Mouse (Mus musculus): ENCODE results near the gene Bckdhb. TPM values are rescaled to one million over a fixed set of nuclear protein-coding genes. Genes with fewer than 3 reads are reported as not detected.

Bckdhb gene
- polyA plus RNA-seq, 1 experiment from 2014 or later, result 32.0 TPM

DNA sequence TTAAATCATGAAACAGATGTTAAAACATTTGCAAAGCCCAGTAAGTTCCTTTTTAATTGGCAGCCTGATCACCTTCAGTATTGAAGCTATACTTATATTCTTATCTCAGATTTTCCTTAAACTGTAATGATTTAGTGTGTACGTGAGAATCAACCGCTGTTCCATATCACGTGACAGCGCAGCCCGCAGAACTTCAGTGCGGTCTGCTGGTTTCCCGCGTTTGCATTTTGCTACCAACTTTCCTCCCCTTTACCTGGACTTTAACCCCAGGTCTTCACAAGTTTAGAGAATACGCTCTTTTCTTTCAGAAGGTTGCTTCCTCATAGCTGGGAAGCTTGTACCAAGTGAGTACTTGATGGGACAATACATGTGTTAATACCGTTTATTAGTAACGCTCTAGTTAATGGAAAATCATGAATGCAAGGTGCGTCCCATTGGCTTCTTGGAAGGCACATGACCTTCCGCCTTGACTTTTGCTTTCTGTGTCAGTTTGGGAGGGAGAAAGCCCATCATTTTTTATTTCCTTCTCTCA is 171.6 kb downstream of the Bckdhb start:
- WGBS, result 96% methylated on average over 13 of the region's 13 CpGs
- no peak overlapping the region for H3K4me2 ChIP-seq (ENCODE audit: low read length)

DNA sequence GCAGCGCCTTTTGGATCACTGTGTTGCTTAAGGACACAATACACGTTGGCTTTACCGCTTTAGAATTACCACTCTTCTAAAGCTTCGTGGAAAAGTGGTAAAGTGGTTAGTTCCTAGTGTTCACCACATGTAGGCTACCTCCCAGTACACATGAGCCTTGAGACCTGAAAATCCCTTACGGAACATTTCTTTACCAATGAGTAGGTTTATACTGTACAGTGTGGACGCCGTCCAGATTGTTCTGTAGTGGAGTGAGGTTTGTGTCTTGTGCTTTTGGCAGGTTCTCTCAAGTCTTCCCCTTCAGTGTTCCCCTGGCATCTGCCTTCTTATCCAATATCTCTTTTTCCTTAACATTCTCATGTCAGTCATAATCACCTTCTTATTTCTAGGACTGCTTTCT is 178.4 kb downstream of the Bckdhb start:
- Histone ChIP-seq H3K9ac (ENCODE audit: low read depth, low read length) (no peak overlapping the region), H3K4me2 (ENCODE audit: low read length) (no peak overlapping the region), H3K9me3 (replicated peaks; ENCODE audit: control insufficient read depth, low read length, poor library complexity, severe bottlenecking) (no peaks in the 10 kb centered on the region), H3K36me3 (ENCODE audit: control insufficient read depth, insufficient read depth, low read length) (no peaks in the 10 kb centered on the region), H3K27ac (ENCODE audit: low read length) (no peak overlapping the region), H3K4me3 (ENCODE audit: low read depth, low read length) (no peak overlapping the region), H3K27me3 (ENCODE audit: control insufficient read depth, insufficient read depth, low read depth, low read length) (no peaks in the 10 kb centered on the region), H3K4me1 (ENCODE audit: control insufficient read depth, insufficient read depth, low read length) (no peaks in the 10 kb centered on the region)
- ATAC-seq, result no peak
- WGBS, result 95% methylated on average over 7 of the region's 7 CpGs

More for the DNA sequence above, 171.6 kb downstream of the Bckdhb start:
- H3K36me3 ChIP-seq (ENCODE audit: control insufficient read depth, insufficient read depth, low read length), result no peaks in the 10 kb centered on the region
- H3K4me1 ChIP-seq (ENCODE audit: control insufficient read depth, insufficient read depth, low read length), result no peaks in the 10 kb centered on the region
- no peak overlapping the region for H3K9ac ChIP-seq (ENCODE audit: low read depth, low read length)
- no peak overlapping the region for H3K27ac ChIP-seq (ENCODE audit: low read length)
- no peak overlapping the region for H3K4me3 ChIP-seq (ENCODE audit: low read depth, low read length)
- no peaks in the 10 kb centered on the region for H3K27me3 ChIP-seq (ENCODE audit: control insufficient read depth, insufficient read depth, low read depth, low read length)
- no peak for ATAC-seq
- no peaks in the 10 kb centered on the region for H3K9me3 ChIP-seq (replicated peaks; ENCODE audit: control insufficient read depth, low read length, poor library complexity, severe bottlenecking)

DNA sequence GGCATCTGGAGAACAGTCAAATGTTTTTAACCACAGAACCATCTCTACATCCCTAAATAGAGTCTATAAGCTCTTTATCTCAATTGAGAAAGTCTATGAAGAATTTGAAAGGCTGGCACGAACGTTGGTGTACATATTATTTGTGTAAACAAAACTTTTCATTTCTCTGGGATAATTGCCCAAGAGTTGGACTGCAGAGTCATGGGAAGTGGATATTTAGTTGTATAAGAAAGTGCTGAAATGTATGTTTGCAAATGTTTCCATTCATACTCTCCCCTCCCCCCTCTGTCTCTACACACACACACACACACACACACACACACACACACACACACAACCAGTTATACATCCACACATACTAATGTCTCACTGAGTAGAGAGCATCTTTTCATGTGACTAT is 181.5 kb downstream of the Bckdhb start:
- H3K9ac ChIP-seq (ENCODE audit: low read depth, low read length), result no peak overlapping the region
- no peak overlapping the region for H3K4me2 ChIP-seq (ENCODE audit: low read length)
- H3K36me3 ChIP-seq (ENCODE audit: control insufficient read depth, insufficient read depth, low read length), result no peaks in the 10 kb centered on the region
- H3K4me1 ChIP-seq (ENCODE audit: control insufficient read depth, insufficient read depth, low read length), result peaks cover 14% of the 10 kb centered on the region
- no peak for ATAC-seq
- no peak overlapping the region for H3K4me3 ChIP-seq (ENCODE audit: low read depth, low read length)
- H3K27me3 ChIP-seq (ENCODE audit: control insufficient read depth, insufficient read depth, low read depth, low read length), result no peaks in the 10 kb centered on the region
- H3K27ac ChIP-seq (ENCODE audit: low read length), result no peak overlapping the region
- 86% methylated on average over 2 of the region's 2 CpGs for WGBS
- no peaks in the 10 kb centered on the region for H3K9me3 ChIP-seq (replicated peaks; ENCODE audit: control insufficient read depth, low read length, poor library complexity, severe bottlenecking)

DNA sequence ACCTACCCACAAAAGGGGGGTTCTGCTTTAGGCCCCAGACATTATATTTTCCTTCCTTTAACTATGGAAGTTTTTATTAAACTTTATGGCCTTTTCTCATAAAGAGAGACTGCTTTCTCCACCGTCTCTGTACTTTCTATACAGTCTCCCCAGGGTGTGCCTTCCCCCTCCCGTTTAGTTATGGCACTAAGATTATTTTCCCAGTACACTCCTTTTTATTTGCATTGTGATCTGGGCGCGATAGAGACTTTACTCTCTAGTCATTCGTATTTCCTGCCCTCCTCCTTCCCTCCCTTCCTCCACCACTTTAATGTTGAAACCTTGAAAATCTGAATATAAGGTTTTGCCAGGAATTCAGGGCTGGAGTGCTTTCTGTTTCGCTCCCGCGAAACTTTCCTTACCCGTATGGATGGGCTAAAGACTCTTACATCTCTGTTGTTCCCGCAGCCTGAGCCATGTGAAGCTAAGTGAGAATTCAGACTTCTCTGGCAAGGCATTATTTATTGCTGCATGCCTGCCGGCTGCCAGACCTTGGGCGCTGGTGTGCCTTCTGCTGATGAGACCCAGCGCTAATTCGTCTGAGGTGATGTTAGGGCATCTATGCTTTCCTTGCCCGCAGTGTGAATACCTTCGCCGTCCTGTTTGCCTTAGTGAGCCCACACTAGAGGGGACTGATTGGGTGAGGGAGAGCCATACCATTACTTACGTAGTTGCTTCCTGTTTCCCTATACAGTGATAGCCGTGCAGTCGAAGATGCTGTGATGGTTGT is 182.3 kb downstream of the Bckdhb start:
- ATAC-seq, result no peak
- no peak overlapping the region for H3K27ac ChIP-seq (ENCODE audit: low read length)
- no peaks in the 10 kb centered on the region for H3K9me3 ChIP-seq (replicated peaks; ENCODE audit: control insufficient read depth, low read length, poor library complexity, severe bottlenecking)
- no peak overlapping the region for H3K4me3 ChIP-seq (ENCODE audit: low read depth, low read length)
- H3K4me1 ChIP-seq (ENCODE audit: control insufficient read depth, insufficient read depth, low read length), result peaks cover 20% of the 10 kb centered on the region
- no peaks in the 10 kb centered on the region for H3K27me3 ChIP-seq (ENCODE audit: control insufficient read depth, insufficient read depth, low read depth, low read length)
- H3K4me2 ChIP-seq (ENCODE audit: low read length), result no peak overlapping the region
- no peaks in the 10 kb centered on the region for H3K36me3 ChIP-seq (ENCODE audit: control insufficient read depth, insufficient read depth, low read length)
- WGBS, result 79% methylated on average over 20 of the region's 20 CpGs
- H3K9ac ChIP-seq (ENCODE audit: low read depth, low read length), result no peak overlapping the region

DNA sequence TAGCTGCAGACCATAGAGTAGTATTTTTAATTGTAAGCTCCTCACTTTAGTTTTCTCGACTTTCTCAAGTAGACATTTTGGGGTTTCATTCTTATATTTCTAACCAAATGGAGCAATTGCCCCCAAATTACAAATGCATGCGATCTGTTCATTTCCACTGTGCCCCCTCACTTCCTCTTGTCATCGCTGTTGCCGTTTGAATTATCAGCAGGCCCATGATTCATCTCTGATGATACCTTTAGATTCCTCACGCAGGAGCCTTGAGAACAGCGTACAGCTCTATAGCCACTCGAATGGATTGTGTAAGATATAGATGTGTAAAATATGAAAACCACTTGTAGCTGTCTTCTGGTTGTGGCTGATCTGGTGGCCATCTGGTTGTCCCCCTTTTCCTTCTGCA is 183.6 kb downstream of the Bckdhb start:
- Histone ChIP-seq H3K9me3 (replicated peaks; ENCODE audit: control insufficient read depth, low read length, poor library complexity, severe bottlenecking) (no peaks in the 10 kb centered on the region), H3K4me1 (ENCODE audit: control insufficient read depth, insufficient read depth, low read length) (peaks cover 23% of the 10 kb centered on the region), H3K4me2 (ENCODE audit: low read length) (no peak overlapping the region), H3K36me3 (ENCODE audit: control insufficient read depth, insufficient read depth, low read length) (no peaks in the 10 kb centered on the region), H3K9ac (ENCODE audit: low read depth, low read length) (no peak overlapping the region), H3K27me3 (ENCODE audit: control insufficient read depth, insufficient read depth, low read depth, low read length) (no peaks in the 10 kb centered on the region), H3K27ac (ENCODE audit: low read length) (no peak overlapping the region), H3K4me3 (ENCODE audit: low read depth, low read length) (no peak overlapping the region)
- ATAC-seq, result no peak
- WGBS, result 93% methylated on average over 7 of the region's 7 CpGs

DNA sequence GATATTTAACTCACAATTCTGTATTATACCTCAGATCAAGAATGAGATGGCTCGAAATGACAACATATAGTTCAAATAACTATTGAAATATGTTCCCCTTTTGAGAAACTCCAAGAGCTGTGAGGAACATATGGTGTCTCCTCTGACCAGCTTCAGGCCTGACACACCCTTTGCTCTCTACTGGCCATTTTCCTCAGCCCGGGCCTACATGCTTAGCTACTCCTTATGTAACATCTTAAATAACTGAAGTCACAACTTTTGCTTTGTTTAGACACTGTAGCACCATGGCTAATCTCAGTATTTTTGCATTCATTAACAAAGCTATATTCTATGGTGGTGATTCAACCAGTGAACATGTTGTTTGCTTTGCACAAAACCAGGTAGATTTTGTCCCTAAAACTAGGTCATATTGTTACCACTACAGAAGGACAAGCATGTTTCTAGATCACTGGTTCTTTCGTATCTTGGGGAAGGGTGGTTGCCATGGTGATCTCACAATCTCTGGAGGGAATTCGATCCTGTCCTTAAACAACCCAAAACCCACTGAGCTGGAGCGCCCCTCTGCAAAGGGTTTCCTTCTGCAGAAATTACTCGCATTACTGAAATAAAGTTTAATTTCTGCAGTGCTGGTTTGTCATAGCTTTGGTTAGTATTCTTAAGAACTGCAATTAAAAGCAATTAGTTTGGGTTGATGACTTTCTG is 185.0 kb downstream of the Bckdhb start:
- Histone ChIP-seq H3K9ac (ENCODE audit: low read depth, low read length) (no peak overlapping the region), H3K9me3 (replicated peaks; ENCODE audit: control insufficient read depth, low read length, poor library complexity, severe bottlenecking) (no peaks in the 10 kb centered on the region), H3K27ac (ENCODE audit: low read length) (no peak overlapping the region), H3K27me3 (ENCODE audit: control insufficient read depth, insufficient read depth, low read depth, low read length) (no peaks in the 10 kb centered on the region), H3K4me1 (ENCODE audit: control insufficient read depth, insufficient read depth, low read length) (peaks cover 23% of the 10 kb centered on the region), H3K4me3 (ENCODE audit: low read depth, low read length) (no peak overlapping the region), H3K4me2 (ENCODE audit: low read length) (no peak overlapping the region; the same call in 1 of the 2 replicates), H3K36me3 (ENCODE audit: control insufficient read depth, insufficient read depth, low read length) (no peaks in the 10 kb centered on the region)
- 36% methylated on average over 6 of the region's 6 CpGs for WGBS
- ATAC-seq, result peak; percentile 65; the same call in 1 of the 2 replicates

DNA sequence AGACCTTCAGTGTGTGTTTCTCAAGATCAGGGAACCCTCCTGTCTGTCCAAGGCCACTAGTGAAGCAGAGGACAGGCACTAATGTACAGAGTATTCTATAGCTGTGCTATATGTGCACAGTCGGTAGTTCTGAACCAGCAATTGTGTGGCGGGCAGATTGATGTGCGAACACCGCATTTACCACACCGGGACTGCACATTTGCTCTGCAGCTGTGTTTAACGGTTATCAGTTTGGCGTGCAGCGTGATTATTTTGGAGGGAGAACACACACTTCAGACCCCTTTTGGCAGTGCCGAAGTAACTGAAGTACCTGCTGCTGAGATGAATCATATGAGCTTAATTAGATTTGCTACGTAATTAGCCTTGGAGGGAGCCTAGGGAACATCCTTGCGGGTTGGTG is 185.7 kb downstream of the Bckdhb start:
- H3K36me3 ChIP-seq (ENCODE audit: control insufficient read depth, insufficient read depth, low read length), result no peaks in the 10 kb centered on the region
- no peak overlapping the region; the same call in 1 of the 2 replicates for H3K4me2 ChIP-seq (ENCODE audit: low read length)
- H3K27me3 ChIP-seq (ENCODE audit: control insufficient read depth, insufficient read depth, low read depth, low read length), result no peaks in the 10 kb centered on the region
- 21% methylated on average over 11 of the region's 11 CpGs for WGBS
- H3K4me3 ChIP-seq (ENCODE audit: low read depth, low read length), result no peak overlapping the region
- peaks cover 23% of the 10 kb centered on the region for H3K4me1 ChIP-seq (ENCODE audit: control insufficient read depth, insufficient read depth, low read length)
- H3K27ac ChIP-seq (ENCODE audit: low read length), result no peak overlapping the region
- H3K9me3 ChIP-seq (replicated peaks; ENCODE audit: control insufficient read depth, low read length, poor library complexity, severe bottlenecking), result no peaks in the 10 kb centered on the region
- ATAC-seq, result 0 out of 2 replicates have a peak, but pooled peaks have one; percentile 33
- H3K9ac ChIP-seq (ENCODE audit: low read depth, low read length), result no peak overlapping the region

DNA sequence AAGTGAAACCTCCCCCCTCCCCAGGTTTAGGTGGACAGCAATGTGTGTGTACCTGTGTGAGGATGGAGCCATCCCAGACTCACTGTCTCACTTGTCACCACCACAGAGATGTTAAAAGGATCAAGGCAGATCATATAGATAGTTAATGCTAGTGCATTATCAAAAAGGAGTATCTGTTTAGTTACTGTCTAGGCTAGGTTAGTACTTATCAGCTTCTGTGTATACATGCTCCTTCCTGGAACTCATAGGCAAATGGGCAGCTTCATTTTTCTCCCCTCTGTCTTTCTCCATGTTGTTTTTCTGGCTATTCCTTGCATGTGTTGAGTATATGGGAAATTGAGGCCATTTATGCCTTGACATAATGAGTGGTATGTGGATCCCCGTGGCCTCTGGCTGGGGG is 187.4 kb downstream of the Bckdhb start:
- Histone ChIP-seq H3K36me3 (ENCODE audit: control insufficient read depth, insufficient read depth, low read length) (no peaks in the 10 kb centered on the region), H3K9ac (ENCODE audit: low read depth, low read length) (no peak overlapping the region), H3K9me3 (replicated peaks; ENCODE audit: control insufficient read depth, low read length, poor library complexity, severe bottlenecking) (no peaks in the 10 kb centered on the region), H3K4me3 (ENCODE audit: low read depth, low read length) (no peak overlapping the region), H3K4me1 (ENCODE audit: control insufficient read depth, insufficient read depth, low read length) (peaks cover 23% of the 10 kb centered on the region), H3K4me2 (ENCODE audit: low read length) (no peak overlapping the region), H3K27ac (ENCODE audit: low read length) (no peak overlapping the region), H3K27me3 (ENCODE audit: control insufficient read depth, insufficient read depth, low read depth, low read length) (no peaks in the 10 kb centered on the region)
- no peak for ATAC-seq
- 36% methylated on average over 1 of the region's 1 CpGs for WGBS

All from midbrain, embryonic 16.5 days (tissue).